Mouse (Mus musculus) left cerebral cortex, postnatal 36 days (tissue): ENCODE results near the gene Adgrb2. TPM values are rescaled to one million over a fixed set of nuclear protein-coding genes. Genes with fewer than 3 reads are reported as not detected.
A peak's percentile ranks its signal among the peaks of the same experiment; 100 is the strongest.

ENCODE experiments used
- DNase-seq, 2 experiments: peaks; one replicate each; pipeline ENCODE4 v3.0.0; 2021 to 2022; ENCODE audit warnings: low spot score in 2 of 2, mixed read lengths in 1 of 2
- intact Hi-C: fragments of 180-260 bp; cut with DNase I; formaldehyde crosslinking; loops from one replicate; pipeline ENCODE4 v1.15.1; 2025
- total RNA-seq, 2 experiments: library from RNA; stranded (reverse); gene quantifications; 2 replicates each; pipeline ENCODE4 v1.2.3; 2021

Adgrb2 gene
- total RNA-seq, 2 experiments from 2014 or later, result 401 TPM

- DNase-seq, result no peak
- intact Hi-C loops, result no loop called here
These were observed 32.5 kb downstream of the Adgrb2 start for GRCm38 (mm10) chr4:130017036-130017674.

DNA sequence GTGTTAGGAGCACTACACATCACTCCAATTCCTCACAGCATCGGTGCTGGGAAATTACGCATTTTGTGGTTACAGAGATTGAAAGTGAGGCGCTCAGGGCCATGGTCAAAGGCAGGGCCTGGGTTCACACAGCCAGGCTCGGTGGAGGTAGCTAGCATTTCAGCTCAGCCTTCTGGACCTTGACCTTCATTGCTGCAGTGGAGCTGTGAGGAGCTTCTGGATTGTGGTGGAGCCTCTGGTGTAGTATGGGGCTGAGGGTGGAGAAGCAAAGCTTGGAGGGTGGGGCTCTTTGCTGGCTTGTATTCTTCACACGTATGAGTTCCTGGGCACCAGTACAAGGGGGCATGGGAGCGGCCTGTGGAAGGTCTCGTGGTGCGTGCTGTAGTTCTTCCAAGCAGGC lies 38.3 kb downstream of the Adgrb2 start:
- intact Hi-C loops, result no loop called here
- no peak for DNase-seq

DNA sequence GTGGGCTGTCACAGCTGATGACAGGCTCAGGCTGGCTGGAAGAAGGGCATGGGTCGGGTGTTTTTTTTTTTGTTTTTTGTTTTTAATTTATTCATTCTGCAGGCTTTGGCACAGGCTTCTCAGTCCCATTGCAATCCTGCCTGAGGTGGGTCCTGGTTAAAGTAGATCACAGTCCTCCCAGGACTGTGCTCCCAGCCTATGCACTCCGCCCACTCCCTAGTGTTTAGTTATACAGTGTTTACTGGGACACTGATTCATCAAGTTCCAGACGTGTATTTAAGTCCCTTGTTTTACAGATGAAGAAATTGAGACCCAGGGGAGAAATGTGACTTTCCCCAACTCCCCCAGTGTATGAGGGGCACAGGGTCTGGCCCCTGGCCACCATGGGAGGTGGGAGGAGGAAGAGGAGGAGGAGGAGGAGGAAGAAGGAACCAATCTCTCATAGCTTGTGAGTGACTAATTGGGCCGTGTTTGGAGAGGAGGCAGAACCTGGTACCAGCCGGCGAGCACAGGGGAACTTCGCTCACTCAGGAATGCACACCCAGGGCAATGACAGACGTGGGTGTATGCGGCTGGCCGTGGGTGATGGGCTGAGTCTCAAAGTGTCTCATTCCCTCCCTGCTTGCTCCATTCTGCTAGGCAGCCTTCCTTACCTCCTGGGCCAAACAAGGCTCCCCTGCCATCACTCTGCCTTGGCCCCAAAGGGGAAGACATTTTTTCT lies 39.0 kb downstream of the Adgrb2 start:
- DNase-seq, result peak in 1 of 2 experiments; percentile 73
- intact Hi-C loops, result no loop called here

GRCm38 (mm10) chr4:130025544-130025943 lies 40.9 kb downstream of the Adgrb2 start:
- DNase-seq, result no peak
- intact Hi-C loops, result no loop called here

GRCm38 (mm10) chr4:130031146-130031545 lies 46.5 kb downstream of the Adgrb2 start:
- intact Hi-C loops, result no loop called here
- no peak for DNase-seq

DNA sequence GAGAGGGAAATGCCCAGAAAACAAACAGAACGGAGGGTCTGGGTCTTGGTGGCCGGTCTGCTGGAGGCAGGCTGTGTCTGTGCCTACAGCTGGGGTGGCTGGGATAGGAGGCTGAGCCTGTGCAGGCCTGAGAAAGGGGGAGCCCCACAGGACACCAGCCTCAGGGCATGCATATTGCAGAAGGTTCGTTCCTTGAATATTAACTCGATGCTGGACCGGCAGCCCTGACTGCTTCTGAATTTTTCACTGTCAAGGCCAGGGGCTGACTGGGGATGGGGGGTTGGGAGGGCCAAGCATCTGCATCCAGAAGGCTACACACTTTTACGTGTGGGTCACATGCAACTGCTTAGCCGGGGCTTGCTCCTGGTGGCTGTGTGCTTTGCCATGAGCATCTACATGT lies 48.8 kb downstream of the Adgrb2 start:
- no peak for DNase-seq
- intact Hi-C loops, result no loop called here

DNA sequence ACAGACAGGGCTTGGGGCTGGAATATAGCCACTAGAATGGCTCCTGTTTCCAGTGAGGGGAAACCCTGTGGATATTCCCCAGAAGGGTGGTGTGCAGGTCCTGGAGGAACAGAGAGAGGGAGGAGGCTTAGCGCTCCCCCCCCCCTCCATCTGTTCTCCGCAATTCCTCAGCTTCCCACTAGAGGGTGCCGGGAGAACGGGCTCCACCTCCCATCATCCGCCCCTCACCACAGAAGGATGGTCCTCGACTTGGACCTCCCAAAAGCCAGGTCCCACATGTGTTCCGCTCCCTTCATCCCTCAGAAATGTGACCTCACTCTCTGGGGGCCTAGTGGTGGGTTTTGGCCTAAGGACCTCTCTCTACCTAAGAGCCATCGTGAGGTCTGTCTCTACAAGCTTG lies 51.4 kb downstream of the Adgrb2 start:
- peak; percentile 54 to 64 for DNase-seq
- intact Hi-C loops, result loop anchor here (2.0 kb wide), 1 partner anchor 51 kb away; no protein-coding TSS in a partner anchor

GRCm38 (mm10) chr4:130036573-130037401 lies 52.1 kb downstream of the Adgrb2 start:
- DNase-seq, result peak; percentile 73 to 82
- intact Hi-C loops, result loop anchor here (2.0 kb wide), 1 partner anchor 50 kb away; no protein-coding TSS in a partner anchor

GRCm38 (mm10) chr4:130039351-130039750 lies 54.7 kb downstream of the Adgrb2 start:
- no peak for DNase-seq
- intact Hi-C loops, result no loop called here

GRCm38 (mm10) chr4:130041076-130041475 lies 56.4 kb downstream of the Adgrb2 start:
- intact Hi-C loops, result no loop called here
- DNase-seq, result no peak

DNA sequence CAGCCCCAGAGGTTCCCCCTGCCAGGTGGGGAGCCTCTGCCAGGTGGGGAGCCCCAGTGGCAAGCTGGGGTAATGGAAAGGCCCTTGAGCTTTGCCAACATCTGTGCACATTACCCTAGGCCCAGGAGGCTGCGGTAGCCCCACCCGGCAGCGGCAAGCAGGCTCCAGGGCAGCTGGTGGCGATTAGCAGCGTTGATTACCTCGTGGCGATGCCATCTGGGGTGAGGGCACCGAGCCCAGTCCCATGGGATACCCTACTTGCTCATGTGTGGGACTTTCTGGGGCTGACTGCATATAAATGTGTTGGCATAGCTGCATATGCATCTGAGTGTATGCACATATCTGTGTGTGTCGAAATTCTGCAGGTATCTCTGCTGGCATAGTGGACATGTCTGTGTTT lies 59.5 kb downstream of the Adgrb2 start:
- DNase-seq, result no peak
- intact Hi-C loops, result no loop called here

DNA sequence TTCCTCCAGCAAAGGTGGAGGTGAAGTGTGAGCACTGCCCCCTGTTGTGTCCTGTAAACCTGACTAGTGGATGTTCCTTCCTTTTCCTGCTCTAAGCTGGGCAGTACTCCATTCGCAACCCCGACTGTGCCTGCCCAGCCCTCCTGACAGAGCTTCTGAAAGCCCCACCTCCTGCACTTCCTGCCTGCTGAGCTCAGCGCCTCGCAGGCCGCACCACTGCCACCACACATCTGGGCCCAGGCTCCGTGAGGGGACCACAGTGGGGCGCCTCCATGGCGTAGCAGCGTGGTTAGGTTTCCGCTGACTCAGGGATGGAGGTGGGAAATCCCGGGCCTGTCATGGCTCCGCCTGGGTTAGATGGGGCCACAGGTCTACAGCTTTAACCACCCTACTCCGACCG lies 60.9 kb downstream of the Adgrb2 start:
- DNase-seq, result no peak

DNA sequence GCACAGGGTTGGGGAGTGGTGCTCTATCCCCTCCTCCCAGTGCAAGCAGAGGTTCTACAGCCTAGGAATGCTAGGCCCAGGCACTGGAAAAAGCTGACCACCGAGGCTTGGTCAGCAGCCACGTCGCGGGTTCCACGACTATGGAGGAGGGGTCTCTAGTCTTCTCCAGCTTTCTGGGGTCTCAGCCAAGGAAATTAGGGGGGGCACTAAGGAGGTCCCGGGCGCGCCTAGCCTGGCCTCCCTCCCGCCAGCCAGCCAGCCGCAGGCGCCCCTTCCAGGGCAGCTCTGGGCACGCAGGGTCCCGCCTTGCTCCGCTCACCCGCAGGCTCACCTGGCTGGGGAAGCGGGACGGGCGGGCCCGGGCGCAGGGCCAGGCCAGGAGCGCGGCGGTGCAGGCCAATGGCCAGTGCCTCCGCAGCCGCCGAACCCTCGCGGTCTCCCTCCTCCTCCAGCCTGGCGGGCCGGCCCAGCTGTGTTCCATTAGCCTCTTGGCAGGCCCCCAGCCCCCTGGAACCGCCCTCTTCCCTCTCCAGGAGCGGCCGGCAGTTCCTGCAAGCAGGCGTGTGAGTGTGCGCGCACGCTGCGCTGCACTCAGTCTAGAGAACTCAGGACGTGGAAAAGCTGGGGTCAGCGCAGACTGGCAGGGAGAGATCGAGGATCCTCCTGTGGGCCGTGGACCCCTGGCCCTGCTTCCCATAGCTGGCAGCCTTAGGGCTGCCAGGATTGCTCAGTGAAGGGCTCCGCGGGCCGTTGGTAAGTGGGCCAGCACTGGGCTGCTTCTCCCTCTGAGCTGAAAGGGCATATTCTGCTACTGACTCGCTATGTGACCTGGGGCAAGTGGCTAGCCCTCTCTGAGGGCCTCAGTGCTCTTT lies 62.9 kb downstream of the Adgrb2 start, which contains the start of gene Col16a1:
TSS of gene Col16a1 (plus strand) at position 510 of the 872 bp plus-strand sequence.
- intact Hi-C loops, result loop anchor here (5.0 kb wide), 1 partner anchor 35 kb away; no protein-coding TSS in a partner anchor
- peak; percentile 62 to 74 for DNase-seq

More for the DNA sequence above, 60.9 kb downstream of the Adgrb2 start:
- intact Hi-C loops, result loop anchor here (5.0 kb wide), 1 partner anchor 37 kb away; no protein-coding TSS in a partner anchor

DNA sequence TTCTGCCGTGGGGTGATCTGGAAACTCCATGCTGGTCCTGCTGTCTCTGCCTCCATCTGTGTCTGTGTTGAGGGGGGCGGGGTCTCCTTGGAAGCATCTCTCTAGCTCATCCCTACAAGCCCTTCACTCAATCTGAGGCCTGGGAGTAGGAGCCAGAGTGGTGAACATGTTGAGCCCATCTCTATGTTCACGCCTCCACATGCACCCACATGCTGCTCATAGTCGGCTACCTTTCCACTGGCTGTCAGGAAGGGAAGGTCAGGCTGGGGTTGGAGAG lies 63.5 kb downstream of the Adgrb2 start:
- no peak for DNase-seq
- intact Hi-C loops, result loop anchor here (5.0 kb wide), 1 partner anchor 34 kb away; no protein-coding TSS in a partner anchor

DNA sequence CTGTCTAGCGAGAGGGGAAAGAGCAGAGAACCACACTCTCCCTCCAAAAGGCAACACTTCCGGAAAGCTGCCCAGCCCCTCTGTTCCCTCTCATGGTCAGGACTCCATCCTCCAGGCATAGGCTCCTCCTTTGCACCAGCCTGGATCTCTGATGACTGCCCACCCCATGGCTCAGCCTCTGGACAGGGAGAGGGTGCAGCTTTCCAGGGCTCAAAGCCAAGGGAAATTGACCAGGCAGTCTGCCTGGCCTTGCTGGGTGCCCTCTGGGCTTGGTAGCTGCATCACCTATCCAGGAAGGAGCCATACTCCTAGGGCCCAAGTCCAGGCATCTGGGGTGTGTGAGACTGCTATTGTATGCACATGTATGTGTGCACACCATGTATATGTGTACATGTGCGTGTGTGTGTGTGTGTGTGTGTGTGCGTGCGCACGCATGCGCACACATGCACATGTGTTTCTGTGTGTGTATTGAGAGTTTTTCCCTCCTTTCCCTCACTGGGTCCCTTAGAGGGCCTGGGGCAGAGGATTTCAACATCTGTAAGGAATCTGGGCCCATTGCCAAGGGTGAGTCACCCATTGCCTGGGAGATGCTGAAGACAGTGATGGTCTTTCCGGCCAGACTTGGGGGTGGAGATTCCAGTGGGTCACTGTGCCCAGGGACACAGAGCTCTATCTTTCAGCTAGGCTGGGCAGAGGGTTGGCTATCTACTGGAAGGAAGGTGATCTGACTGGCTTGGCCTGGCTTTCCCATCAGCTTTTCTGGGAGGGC lies 65.6 kb downstream of the Adgrb2 start:
- DNase-seq, result no peak
- intact Hi-C loops, result no loop called here

DNA sequence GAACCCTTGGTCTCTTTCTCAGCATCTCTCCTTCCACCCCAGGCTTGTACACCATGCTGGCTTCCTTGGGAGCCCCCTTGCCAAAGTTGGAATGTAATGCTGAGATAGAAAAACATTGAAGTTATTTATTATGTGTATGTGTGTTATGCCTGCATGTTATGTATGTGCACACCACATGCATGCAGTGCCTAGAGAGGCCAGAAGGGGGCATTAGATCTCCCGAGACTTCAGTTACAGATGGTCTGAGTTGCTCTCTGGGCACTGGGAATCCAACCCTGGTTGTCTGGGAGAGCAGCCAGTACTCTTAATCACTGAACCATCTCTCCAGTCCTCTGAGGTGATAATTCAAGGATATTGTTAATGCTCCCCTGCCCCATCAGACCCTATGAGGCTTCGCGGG lies 67.6 kb downstream of the Adgrb2 start:
- no peak for DNase-seq
- intact Hi-C loops, result no loop called here

DNA sequence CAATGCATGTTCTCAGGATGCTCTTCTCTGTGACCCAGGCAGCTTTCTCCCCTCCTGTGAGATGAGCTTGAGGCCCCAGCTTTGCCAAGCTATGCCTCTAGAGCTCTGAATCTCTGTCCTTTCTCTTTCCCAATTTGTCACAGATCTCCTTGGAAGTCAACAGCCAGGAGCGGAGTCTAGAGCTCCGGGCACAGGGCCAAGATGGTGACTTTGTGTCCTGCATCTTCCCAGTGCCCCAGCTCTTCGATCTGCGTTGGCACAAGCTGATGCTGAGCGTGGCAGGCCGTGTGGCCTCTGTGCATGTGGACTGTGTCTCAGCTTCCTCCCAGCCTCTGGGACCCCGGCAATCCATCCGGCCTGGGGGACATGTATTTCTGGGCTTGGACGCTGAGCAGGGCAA lies 68.4 kb downstream of the Adgrb2 start:
- no peak for DNase-seq
- intact Hi-C loops, result no loop called here

GRCm38 (mm10) chr4:130054727-130055126 lies 70.1 kb downstream of the Adgrb2 start:
- no peak for DNase-seq
- intact Hi-C loops, result no loop called here
